Mouse (Mus musculus): ENCODE data around the gene Acan.

GRCm38 (mm10) chr7:79052081-79052480, 1.2 kb upstream of the Acan start:
- TF ChIP-seq JUND (IDR thresholded peaks at IDR 0.05; ENCODE audit: low read depth, low read length) (no peak), CTCF (IDR thresholded peaks at IDR 0.05 in 2 of 3, conservative IDR thresholded peaks at IDR 0.05 in 1 of 3; ENCODE audit: control insufficient read depth in 1 of 3, insufficient read depth in 1 of 3, low read depth in 2 of 3, low read length in 3 of 3, poor library complexity in 1 of 3, severe bottlenecking in 1 of 3) (no peak), POLR2A (IDR thresholded peaks at IDR 0.05; ENCODE audit: control insufficient read depth in 1 of 2, insufficient read depth in 1 of 2, low read depth in 1 of 2, low read length in 2 of 2, poor library complexity in 1 of 2) (no peak), USF1 (IDR thresholded peaks at IDR 0.05; ENCODE audit: low read depth, low read length) (no peak), TCF12 (IDR thresholded peaks at IDR 0.05; ENCODE audit: low read depth, low read length) (no peak), TAL1 (IDR thresholded peaks at IDR 0.05; ENCODE audit: low read length) (no peak), POLR2AphosphoS2 (IDR thresholded peaks at IDR 0.05; ENCODE audit: low read length) (no peak)
